Mouse (Mus musculus): ENCODE results near the gene Tbx10. TPM values are rescaled to one million over a fixed set of nuclear protein-coding genes. Genes with fewer than 3 reads are reported as not detected.
"Not testable (repeated sequence)": the region's sequence is repeated elsewhere in the genome, so short reads cannot be mapped to it uniquely, and the experiment has no call there.

Gene Tbx10
- total and polyA plus RNA-seq, 3 experiments = 0.14 TPM; not detected in 2

- H3K27ac ChIP-seq = peak overlapping the region; percentile 49
These were observed 49.6 kb downstream of the Tbx10 start for GRCm38 (mm10) chr19:4042124-4042523.

GRCm38 (mm10) chr19:4044109-4044508, 51.6 kb downstream of the Tbx10 start:
- H3K79me2 ChIP-seq (replicated peaks; ENCODE audit: control insufficient read depth, insufficient read depth, low read length); H3K4me3 ChIP-seq; H3K27ac ChIP-seq; H3K9ac ChIP-seq (ENCODE audit: low read depth, low read length); H3K27me3 ChIP-seq (ENCODE audit: control insufficient read depth, insufficient read depth, low read length); H3K36me3 ChIP-seq (ENCODE audit: control insufficient read depth, insufficient read depth, low read length); intact Hi-C loops (cut with DNase I); H3K4me1 ChIP-seq (ENCODE audit: control insufficient read depth, insufficient read depth, low read length); DNase-seq: not testable (repeated sequence)
- 79% methylated on average over 5 of the region's 5 CpGs for WGBS

More at GRCm38 (mm10) chr19:4042124-4042523, 49.6 kb downstream of the Tbx10 start:
- WGBS = 52% methylated on average over 14 of the region's 14 CpGs
- H3K4me1 ChIP-seq (ENCODE audit: control insufficient read depth, insufficient read depth, low read length) = peaks cover 8% of the 10 kb centered on the region
- no peaks in the 10 kb centered on the region for H3K79me2 ChIP-seq (replicated peaks; ENCODE audit: control insufficient read depth, insufficient read depth, low read length)
- intact Hi-C loops (cut with DNase I) = no loop called here
- peak; percentile 58 to 70 for DNase-seq
- no peak overlapping the region; the same call in 1 of the 2 replicates for H3K4me3 ChIP-seq
- no peaks in the 10 kb centered on the region for H3K36me3 ChIP-seq (ENCODE audit: control insufficient read depth, insufficient read depth, low read length)
- no peaks in the 10 kb centered on the region for H3K27me3 ChIP-seq (ENCODE audit: control insufficient read depth, insufficient read depth, low read length)
- no peak overlapping the region for H3K9ac ChIP-seq (ENCODE audit: low read depth, low read length)
- no peak for TF ChIP-seq CTCF (IDR thresholded peaks at IDR 0.05)
- no peak for TF ChIP-seq EP300 (IDR thresholded peaks at IDR 0.05; ENCODE audit: insufficient read depth, low read depth, low read length)
- 0 out of 2 replicates have a peak, but pooled peaks have one; percentile 29 for TF ChIP-seq POLR2A (IDR thresholded peaks at IDR 0.05; ENCODE audit: insufficient read depth, low read depth, low read length)

- Histone ChIP-seq H3K27ac (peak within 1 kb of the TSS; percentile 69), H3K4me3 (0 out of 2 replicates have a peak within 1 kb of the TSS, but pooled peaks have one; percentile 1)
- intact Hi-C loops (cut with DNase I) = no loop called here
These were observed 53.7 kb downstream of the Tbx10 start, which contains the start of gene Gstp2 for GRCm38 (mm10) chr19:4045966-4046865. Gene Gstp2 (minus strand): TSS chr19:4046023.

GRCm38 (mm10) chr19:4046866-4047254, 54.3 kb downstream of the Tbx10 start:
- Histone ChIP-seq H3K36me3 (ENCODE audit: control insufficient read depth, insufficient read depth, low read length) (no peaks in the 10 kb centered on the region), H3K27ac (no peak overlapping the region), H3K4me1 (ENCODE audit: control insufficient read depth, insufficient read depth, low read length) (peaks cover 6% of the 10 kb centered on the region), H3K9ac (ENCODE audit: low read depth, low read length) (no peak overlapping the region), H3K4me3 (no peak overlapping the region), H3K27me3 (ENCODE audit: control insufficient read depth, insufficient read depth, low read length) (no peaks in the 10 kb centered on the region), H3K79me2 (replicated peaks; ENCODE audit: control insufficient read depth, insufficient read depth, low read length) (no peaks in the 10 kb centered on the region)
- DNase-seq = no peak
- WGBS = 90% methylated on average over 8 of the region's 8 CpGs
- intact Hi-C loops (cut with DNase I) = no loop called here
- TF ChIP-seq CTCF (IDR thresholded peaks at IDR 0.05) (no peak), POLR2A (IDR thresholded peaks at IDR 0.05; ENCODE audit: insufficient read depth, low read depth, low read length) (no peak), EP300 (IDR thresholded peaks at IDR 0.05; ENCODE audit: insufficient read depth, low read depth, low read length) (no peak)

More at GRCm38 (mm10) chr19:4045966-4046865, 53.7 kb downstream of the Tbx10 start, which contains the start of gene Gstp2:
- WGBS = 22% methylated on average over 16 of the region's 16 CpGs
- TF ChIP-seq CTCF (IDR thresholded peaks at IDR 0.05) = peak; percentile 77
- TF ChIP-seq POLR2A (IDR thresholded peaks at IDR 0.05; ENCODE audit: insufficient read depth, low read depth, low read length) = 0 out of 2 replicates have a peak, but pooled peaks have one; percentile 34
- peak; percentile 73; the same call in 1 of the 2 replicates for TF ChIP-seq EP300 (IDR thresholded peaks at IDR 0.05; ENCODE audit: insufficient read depth, low read depth, low read length)
- DNase-seq = peak; percentile 78 to 86
- no peaks in the 10 kb centered on the region for H3K79me2 ChIP-seq (replicated peaks; ENCODE audit: control insufficient read depth, insufficient read depth, low read length)
- H3K9ac ChIP-seq (ENCODE audit: low read depth, low read length) = no peak within 1 kb of the TSS
- no peaks in the 10 kb centered on the region for H3K27me3 ChIP-seq (ENCODE audit: control insufficient read depth, insufficient read depth, low read length)
- H3K36me3 ChIP-seq (ENCODE audit: control insufficient read depth, insufficient read depth, low read length) = no peaks in the 10 kb centered on the region
- peaks cover 6% of the 10 kb centered on the region for H3K4me1 ChIP-seq (ENCODE audit: control insufficient read depth, insufficient read depth, low read length)

- Histone ChIP-seq H3K4me1 (ENCODE audit: control insufficient read depth, insufficient read depth, low read length) (peaks cover 6% of the 10 kb centered on the region), H3K27ac (no peak overlapping the region), H3K79me2 (replicated peaks; ENCODE audit: control insufficient read depth, insufficient read depth, low read length) (no peaks in the 10 kb centered on the region), H3K4me3 (no peak overlapping the region), H3K36me3 (ENCODE audit: control insufficient read depth, insufficient read depth, low read length) (no peaks in the 10 kb centered on the region), H3K27me3 (ENCODE audit: control insufficient read depth, insufficient read depth, low read length) (no peaks in the 10 kb centered on the region), H3K9ac (ENCODE audit: low read depth, low read length) (no peak overlapping the region)
- TF ChIP-seq POLR2A (IDR thresholded peaks at IDR 0.05; ENCODE audit: insufficient read depth, low read depth, low read length) (no peak), CTCF (IDR thresholded peaks at IDR 0.05) (peak; percentile 91)
- WGBS = 21% methylated on average over 4 of the region's 4 CpGs
- peak; percentile 76 to 83 for DNase-seq
- intact Hi-C loops (cut with DNase I) = loop anchor here (1.0 kb wide), 1 partner anchor 29 kb away; no protein-coding TSS in a partner anchor
These were observed 55.3 kb downstream of the Tbx10 start for GRCm38 (mm10) chr19:4047859-4048258.

GRCm38 (mm10) chr19:4049069-4049468, 56.5 kb downstream of the Tbx10 start:
- H3K79me2 ChIP-seq (replicated peaks; ENCODE audit: control insufficient read depth, insufficient read depth, low read length); H3K9ac ChIP-seq (ENCODE audit: low read depth, low read length); H3K36me3 ChIP-seq (ENCODE audit: control insufficient read depth, insufficient read depth, low read length); H3K4me1 ChIP-seq (ENCODE audit: control insufficient read depth, insufficient read depth, low read length); H3K27me3 ChIP-seq (ENCODE audit: control insufficient read depth, insufficient read depth, low read length); H3K27ac ChIP-seq; DNase-seq; H3K4me3 ChIP-seq; intact Hi-C loops (cut with DNase I): not testable (repeated sequence)
- WGBS = 75% methylated on average over 5 of the region's 5 CpGs
- peak; percentile 29 for TF ChIP-seq CTCF (IDR thresholded peaks at IDR 0.05)

Other genes with a start within 250 kb of the Tbx10 start
Only the 30 nearest of the 32 such genes appear.
- gene Chka, start 141.0 kb upstream of the Tbx10 start, total RNA-seq (2021) = 10 to 100 TPM; 10.7 to 12.5 TPM
- gene Chka, start 141.0 kb upstream of the Tbx10 start, polyA plus RNA-seq (2012; rRNA removed) = 9.5 and 14.1 TPM in 2 replicates
- gene Tcirg1, start 85.6 kb upstream of the Tbx10 start, total RNA-seq (2021) = 10 to 100 TPM in 1 of 2 experiments, 1 to 10 TPM in 1; 7.4 to 12.4 TPM
- 47.7 and 50.5 TPM in 2 replicates for gene Tcirg1, start 85.6 kb upstream of the Tbx10 start, polyA plus RNA-seq (2012; rRNA removed)
- 100 to 1,000 TPM; 438 to 511 TPM for gene Ndufs8, start 80.0 kb upstream of the Tbx10 start, total RNA-seq (2021)
- 761 and 809 TPM in 2 replicates for gene Ndufs8, start 80.0 kb upstream of the Tbx10 start, polyA plus RNA-seq (2012; rRNA removed)
- 1 to 10 TPM; 1.6 to 1.7 TPM for gene Aldh3b1, start 62.9 kb upstream of the Tbx10 start, total RNA-seq (2021)
- 3.1 and 4.8 TPM in 2 replicates for gene Aldh3b1, start 62.9 kb upstream of the Tbx10 start, polyA plus RNA-seq (2012; rRNA removed)
- 10 to 100 TPM; 17.5 to 18.3 TPM for gene Unc93b1, start 57.6 kb upstream of the Tbx10 start, total RNA-seq (2021)
- 38.1 and 45.5 TPM in 2 replicates for gene Unc93b1, start 57.6 kb upstream of the Tbx10 start, polyA plus RNA-seq (2012; rRNA removed)
- under 1 TPM; 0.39 to 0.61 TPM for gene Aldh3b3, start 34.1 kb upstream of the Tbx10 start, total RNA-seq (2021)
- gene Aldh3b3, start 34.1 kb upstream of the Tbx10 start, polyA plus RNA-seq (2012; rRNA removed) = 2.8 and 5.4 TPM in 2 replicates
- under 1 TPM; 0.18 to 0.26 TPM for gene Aldh3b2, start 20.4 kb upstream of the Tbx10 start, total RNA-seq (2021)
- 0.91 and 1.6 TPM in 2 replicates for gene Aldh3b2, start 20.4 kb upstream of the Tbx10 start, polyA plus RNA-seq (2012; rRNA removed)
- 10 to 100 TPM; 21.5 to 28.0 TPM for gene Acy3, start 6.2 kb upstream of the Tbx10 start, total RNA-seq (2021)
- 68.7 and 89.9 TPM in 2 replicates for gene Acy3, start 6.2 kb upstream of the Tbx10 start, polyA plus RNA-seq (2012; rRNA removed)
- 100 to 1,000 TPM; 136 to 149 TPM for gene Nudt8, start 7.8 kb downstream of the Tbx10 start, total RNA-seq (2021)
- gene Nudt8, start 7.8 kb downstream of the Tbx10 start, polyA plus RNA-seq (2012; rRNA removed) = 46.4 and 61.9 TPM in 2 replicates
- gene Gm49405, start 7.9 kb downstream of the Tbx10 start, total RNA-seq (2021) = 1 to 10 TPM; 1.0 to 1.7 TPM
- 11.0 TPM in 2 replicates for gene Gm49405, start 7.9 kb downstream of the Tbx10 start, polyA plus RNA-seq (2012; rRNA removed)
- 100 to 1,000 TPM; 193 to 236 TPM for gene Doc2g, start 10.6 kb downstream of the Tbx10 start, total RNA-seq (2021)
- gene Doc2g, start 10.6 kb downstream of the Tbx10 start, polyA plus RNA-seq (2012; rRNA removed) = 432 and 597 TPM in 2 replicates
- 1,000 to 10,000 TPM; 1,031 to 1,231 TPM for gene Ndufv1, start 20.1 kb downstream of the Tbx10 start, total RNA-seq (2021)
- gene Ndufv1, start 20.1 kb downstream of the Tbx10 start, polyA plus RNA-seq (2012; rRNA removed) = 1,078 and 1,145 TPM in 2 replicates
- gene Gstp1, start 45.2 kb downstream of the Tbx10 start, total RNA-seq (2021) = 100 to 1,000 TPM; 356 to 371 TPM
- gene Gstp1, start 45.2 kb downstream of the Tbx10 start, polyA plus RNA-seq (2012; rRNA removed) = 480 and 490 TPM in 2 replicates
- 100 to 1,000 TPM; 121 to 137 TPM for gene Gstp2, start 53.3 kb downstream of the Tbx10 start, total RNA-seq (2021)
- gene Gstp2, start 53.3 kb downstream of the Tbx10 start, polyA plus RNA-seq (2012; rRNA removed) = 38.3 and 58.2 TPM in 2 replicates
- not detected for gene Gstp3, start 66.8 kb downstream of the Tbx10 start, total RNA-seq (2021)
- 1.1 TPM in 1 of 2 replicates, not detected in the other for gene Gstp3, start 66.8 kb downstream of the Tbx10 start, polyA plus RNA-seq (2012; rRNA removed)
- gene Cabp2, start 88.8 kb downstream of the Tbx10 start, total RNA-seq (2021) = not detected
- gene Cabp2, start 88.8 kb downstream of the Tbx10 start, polyA plus RNA-seq (2012; rRNA removed) = not detected in 2 replicates
- 10 to 100 TPM; 39.9 to 43.2 TPM for gene Cdk2ap2, start 104.4 kb downstream of the Tbx10 start, total RNA-seq (2021)
- 81.3 and 85.3 TPM in 2 replicates for gene Cdk2ap2, start 104.4 kb downstream of the Tbx10 start, polyA plus RNA-seq (2012; rRNA removed)
- 10 to 100 TPM; 18.1 to 19.9 TPM for gene Pitpnm1, start 107.2 kb downstream of the Tbx10 start, total RNA-seq (2021)
- 43.6 and 49.9 TPM in 2 replicates for gene Pitpnm1, start 107.2 kb downstream of the Tbx10 start, polyA plus RNA-seq (2012; rRNA removed)
- 10 to 100 TPM; 55.1 to 60.6 TPM for gene Aip, start 133.1 kb downstream of the Tbx10 start, total RNA-seq (2021)
- 69.4 and 82.1 TPM in 2 replicates for gene Aip, start 133.1 kb downstream of the Tbx10 start, polyA plus RNA-seq (2012; rRNA removed)
- gene Gpr152, start 147.0 kb downstream of the Tbx10 start, total RNA-seq (2021) = under 1 TPM in 1 of 2 experiments, not detected in 1; 0.05 TPM
- gene Gpr152, start 147.0 kb downstream of the Tbx10 start, polyA plus RNA-seq (2012; rRNA removed) = 0.12 TPM in 2 replicates
- gene Cabp4, start 151.3 kb downstream of the Tbx10 start, total RNA-seq (2021) = not detected
- 0.21 TPM in 1 of 2 replicates, not detected in the other for gene Cabp4, start 151.3 kb downstream of the Tbx10 start, polyA plus RNA-seq (2012; rRNA removed)
- gene Coro1b, start 155.9 kb downstream of the Tbx10 start, total RNA-seq (2021) = 10 to 100 TPM; 43.9 to 45.1 TPM
- 83.3 and 95.0 TPM in 2 replicates for gene Coro1b, start 155.9 kb downstream of the Tbx10 start, polyA plus RNA-seq (2012; rRNA removed)
- 1 to 10 TPM; 1.1 to 1.7 TPM for gene Ptprcap, start 160.9 kb downstream of the Tbx10 start, total RNA-seq (2021)
- gene Ptprcap, start 160.9 kb downstream of the Tbx10 start, polyA plus RNA-seq (2012; rRNA removed) = 2.2 and 6.4 TPM in 2 replicates
- 10 to 100 TPM; 14.7 to 18.2 TPM for gene Rps6kb2, start 170.6 kb downstream of the Tbx10 start, total RNA-seq (2021)
- gene Rps6kb2, start 170.6 kb downstream of the Tbx10 start, polyA plus RNA-seq (2012; rRNA removed) = 29.5 and 32.9 TPM in 2 replicates
- gene Carns1, start 182.7 kb downstream of the Tbx10 start, total RNA-seq (2021) = 10 to 100 TPM; 24.4 to 27.0 TPM
- gene Carns1, start 182.7 kb downstream of the Tbx10 start, polyA plus RNA-seq (2012; rRNA removed) = 78.0 and 79.1 TPM in 2 replicates
- gene Tbc1d10c, start 198.5 kb downstream of the Tbx10 start, total RNA-seq (2021) = 10 to 100 TPM; 12.4 to 14.4 TPM
- gene Tbc1d10c, start 198.5 kb downstream of the Tbx10 start, polyA plus RNA-seq (2012; rRNA removed) = 13.7 and 15.8 TPM in 2 replicates
- 100 to 1,000 TPM; 272 to 313 TPM for gene Ppp1ca, start 199.3 kb downstream of the Tbx10 start, total RNA-seq (2021)
- gene Ppp1ca, start 199.3 kb downstream of the Tbx10 start, polyA plus RNA-seq (2012; rRNA removed) = 406 and 497 TPM in 2 replicates
- gene Rad9a, start 208.9 kb downstream of the Tbx10 start, total RNA-seq (2021) = 1 to 10 TPM; 4.1 to 4.4 TPM
- 13.5 and 13.9 TPM in 2 replicates for gene Rad9a, start 208.9 kb downstream of the Tbx10 start, polyA plus RNA-seq (2012; rRNA removed)
- 1 to 10 TPM in 1 of 2 experiments, under 1 TPM in 1; 0.55 to 1.0 TPM for gene Clcf1, start 221.5 kb downstream of the Tbx10 start, total RNA-seq (2021)
- gene Clcf1, start 221.5 kb downstream of the Tbx10 start, polyA plus RNA-seq (2012; rRNA removed) = 2.8 and 5.4 TPM in 2 replicates
- not detected for gene AC109138.7, start 221.6 kb downstream of the Tbx10 start, total RNA-seq (2021)
- gene AC109138.7, start 221.6 kb downstream of the Tbx10 start, polyA plus RNA-seq (2012; rRNA removed) = 15.3 TPM in 1 of 2 replicates, not detected in the other

Data from heart, adult 2 months (tissue).